Mouse (Mus musculus): ENCODE results near the gene Ankrd2. TPM values are rescaled to one million over a fixed set of nuclear protein-coding genes. Genes with fewer than 3 reads are reported as not detected.

Gene Ankrd2
- polyA plus RNA-seq, 2 experiments = 0.96 to 1.5 TPM

DNA sequence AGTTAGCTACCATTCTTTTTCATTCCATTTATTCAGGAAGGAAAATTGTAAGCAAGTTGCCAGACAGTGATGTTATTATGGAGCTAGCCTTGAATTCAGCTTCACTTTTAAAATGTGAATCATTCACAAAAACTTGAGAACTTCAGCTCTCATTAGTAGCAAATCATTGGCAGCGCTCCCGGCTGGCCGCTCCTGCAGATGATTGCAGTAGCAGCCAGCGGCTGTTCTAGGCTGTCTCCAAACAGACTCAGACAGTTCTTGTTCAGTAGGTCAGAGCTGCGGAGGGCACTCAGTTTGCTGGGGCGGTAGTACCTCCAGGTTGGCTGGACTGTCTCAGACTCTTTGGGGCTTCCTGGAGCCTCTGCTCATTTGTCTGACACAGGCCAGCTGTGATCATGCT, 42.3 kb upstream of the Ankrd2 start:
- DNase-seq (ENCODE audit: low spot score) (peak; percentile 87), ATAC-seq (ENCODE audit: low FRiP score, low read depth) (no peak)
- H3K27me3 ChIP-seq (ENCODE audit: control insufficient read depth, insufficient read depth, low read length) = no peaks in the 10 kb centered on the region
- peaks cover 29% of the 10 kb centered on the region for H3K4me1 ChIP-seq (ENCODE audit: control insufficient read depth, insufficient read depth, low read length)
- no peak overlapping the region for H3K9ac ChIP-seq (ENCODE audit: low read depth, low read length, severe bottlenecking)
- H3K4me3 ChIP-seq (replicated peaks; ENCODE audit: low read length) = no peak overlapping the region
- no peak overlapping the region for H3K4me2 ChIP-seq (replicated peaks; ENCODE audit: low read depth, low read length, severe bottlenecking)
- 55% methylated on average over 6 of the region's 6 CpGs for WGBS
- no peaks in the 10 kb centered on the region for H3K36me3 ChIP-seq (ENCODE audit: control insufficient read depth, insufficient read depth, low read length)
- TF ChIP-seq POLR2A (IDR thresholded peaks at IDR 0.05; ENCODE audit: borderline replicate concordance, extremely low read depth, insufficient read depth, insufficient read length) = no peak
- H3K9me3 ChIP-seq (ENCODE audit: control insufficient read depth, low read length) = no peaks in the 10 kb centered on the region
- no peak overlapping the region for H3K27ac ChIP-seq (replicated peaks; ENCODE audit: low read depth, low read length)

DNA sequence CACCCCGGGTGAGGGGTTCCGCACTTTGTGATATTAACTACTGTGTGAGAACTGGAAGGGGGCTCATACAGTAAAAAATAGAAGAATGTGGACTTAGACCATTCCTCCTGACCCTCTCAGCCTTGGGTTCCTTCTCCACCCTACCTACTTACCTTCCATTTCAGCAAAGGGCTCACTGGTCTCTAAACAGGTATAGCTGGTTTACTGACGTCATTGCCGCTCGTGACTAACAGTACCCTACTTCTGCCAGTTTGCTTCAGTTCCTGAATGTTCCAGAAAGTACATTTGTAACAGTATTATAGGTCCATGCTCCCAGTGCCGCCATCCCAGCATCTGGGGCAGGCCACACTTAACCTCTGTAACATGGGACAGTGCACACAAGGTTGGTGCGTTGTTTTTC, 41.8 kb upstream of the Ankrd2 start:
- no peak overlapping the region for H3K27ac ChIP-seq (replicated peaks; ENCODE audit: low read depth, low read length)
- WGBS = 90% methylated on average over 7 of the region's 7 CpGs
- H3K4me1 ChIP-seq (ENCODE audit: control insufficient read depth, insufficient read depth, low read length) = peaks cover 33% of the 10 kb centered on the region
- H3K4me2 ChIP-seq (replicated peaks; ENCODE audit: low read depth, low read length, severe bottlenecking) = no peak overlapping the region
- H3K36me3 ChIP-seq (ENCODE audit: control insufficient read depth, insufficient read depth, low read length) = no peaks in the 10 kb centered on the region
- ATAC-seq (ENCODE audit: low FRiP score, low read depth) = no peak
- H3K4me3 ChIP-seq (replicated peaks; ENCODE audit: low read length) = no peak overlapping the region
- H3K9me3 ChIP-seq (ENCODE audit: control insufficient read depth, low read length) = no peaks in the 10 kb centered on the region
- no peaks in the 10 kb centered on the region for H3K27me3 ChIP-seq (ENCODE audit: control insufficient read depth, insufficient read depth, low read length)
- TF ChIP-seq POLR2A (IDR thresholded peaks at IDR 0.05; ENCODE audit: borderline replicate concordance, extremely low read depth, insufficient read depth, insufficient read length) = no peak
- no peak overlapping the region for H3K9ac ChIP-seq (ENCODE audit: low read depth, low read length, severe bottlenecking)
- DNase-seq (ENCODE audit: low spot score) = no peak

DNA sequence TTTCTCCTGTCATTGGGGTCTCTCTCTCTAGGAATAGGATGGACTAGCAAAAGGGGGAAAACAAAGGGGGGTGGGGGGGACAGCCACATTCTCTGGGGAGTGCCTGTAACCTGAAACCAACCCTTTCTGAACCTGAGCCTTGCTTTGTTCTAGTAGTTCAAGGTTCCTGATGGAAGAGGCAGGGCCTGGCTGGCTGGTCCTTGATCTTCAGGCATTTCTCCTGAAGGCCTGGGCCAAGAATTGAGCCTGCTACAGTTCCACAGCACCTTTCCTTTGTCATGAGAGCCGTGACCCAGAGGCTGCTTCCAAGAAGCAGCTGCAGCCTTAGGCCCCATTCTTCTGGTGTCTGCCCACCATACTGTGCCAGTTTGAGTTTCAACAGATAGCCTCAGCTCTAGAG, 40.3 kb upstream of the Ankrd2 start:
- H3K27ac ChIP-seq (replicated peaks; ENCODE audit: low read depth, low read length) = no peak overlapping the region
- H3K9me3 ChIP-seq (ENCODE audit: control insufficient read depth, low read length) = no peaks in the 10 kb centered on the region
- no peak overlapping the region for H3K9ac ChIP-seq (ENCODE audit: low read depth, low read length, severe bottlenecking)
- H3K36me3 ChIP-seq (ENCODE audit: control insufficient read depth, insufficient read depth, low read length) = no peaks in the 10 kb centered on the region
- DNase-seq (ENCODE audit: low spot score) = no peak
- H3K4me3 ChIP-seq (replicated peaks; ENCODE audit: low read length) = no peak overlapping the region
- no peaks in the 10 kb centered on the region for H3K27me3 ChIP-seq (ENCODE audit: control insufficient read depth, insufficient read depth, low read length)
- WGBS = 48% methylated on average over 1 of the region's 1 CpGs
- no peak for ATAC-seq (ENCODE audit: low FRiP score, low read depth)
- no peak for TF ChIP-seq POLR2A (IDR thresholded peaks at IDR 0.05; ENCODE audit: borderline replicate concordance, extremely low read depth, insufficient read depth, insufficient read length)
- H3K4me2 ChIP-seq (replicated peaks; ENCODE audit: low read depth, low read length, severe bottlenecking) = no peak overlapping the region
- peaks cover 41% of the 10 kb centered on the region for H3K4me1 ChIP-seq (ENCODE audit: control insufficient read depth, insufficient read depth, low read length)

DNA sequence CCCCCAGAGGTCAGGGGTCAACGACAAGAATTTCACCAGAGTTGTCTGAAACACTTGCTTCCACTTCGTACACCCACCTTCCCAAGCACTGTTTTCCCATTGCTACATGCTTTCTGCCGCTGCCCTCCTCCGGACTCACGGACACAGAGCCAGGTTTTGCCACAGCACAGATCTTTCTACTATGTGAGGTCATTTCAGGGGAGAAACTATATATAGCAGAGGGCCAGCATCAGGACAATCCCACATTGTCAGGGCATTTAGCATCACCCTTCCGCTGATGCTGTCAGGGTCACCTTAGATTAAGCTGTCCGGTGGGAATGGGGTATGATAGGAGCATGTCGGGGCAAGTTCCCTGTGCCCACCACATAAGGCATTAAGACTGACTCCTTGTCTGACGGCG, 38.7 kb upstream of the Ankrd2 start:
- no peak for TF ChIP-seq POLR2A (IDR thresholded peaks at IDR 0.05; ENCODE audit: borderline replicate concordance, extremely low read depth, insufficient read depth, insufficient read length)
- no peak overlapping the region for H3K4me3 ChIP-seq (replicated peaks; ENCODE audit: low read length)
- ATAC-seq (ENCODE audit: low FRiP score, low read depth) = no peak
- DNase-seq (ENCODE audit: low spot score) = no peak
- no peak overlapping the region for H3K27ac ChIP-seq (replicated peaks; ENCODE audit: low read depth, low read length)
- H3K27me3 ChIP-seq (ENCODE audit: control insufficient read depth, insufficient read depth, low read length) = no peaks in the 10 kb centered on the region
- H3K4me2 ChIP-seq (replicated peaks; ENCODE audit: low read depth, low read length, severe bottlenecking) = no peak overlapping the region
- no peaks in the 10 kb centered on the region for H3K9me3 ChIP-seq (ENCODE audit: control insufficient read depth, low read length)
- WGBS = 66% methylated on average over 10 of the region's 10 CpGs
- H3K4me1 ChIP-seq (ENCODE audit: control insufficient read depth, insufficient read depth, low read length) = peaks cover 52% of the 10 kb centered on the region
- no peak overlapping the region for H3K9ac ChIP-seq (ENCODE audit: low read depth, low read length, severe bottlenecking)
- no peaks in the 10 kb centered on the region for H3K36me3 ChIP-seq (ENCODE audit: control insufficient read depth, insufficient read depth, low read length)

DNA sequence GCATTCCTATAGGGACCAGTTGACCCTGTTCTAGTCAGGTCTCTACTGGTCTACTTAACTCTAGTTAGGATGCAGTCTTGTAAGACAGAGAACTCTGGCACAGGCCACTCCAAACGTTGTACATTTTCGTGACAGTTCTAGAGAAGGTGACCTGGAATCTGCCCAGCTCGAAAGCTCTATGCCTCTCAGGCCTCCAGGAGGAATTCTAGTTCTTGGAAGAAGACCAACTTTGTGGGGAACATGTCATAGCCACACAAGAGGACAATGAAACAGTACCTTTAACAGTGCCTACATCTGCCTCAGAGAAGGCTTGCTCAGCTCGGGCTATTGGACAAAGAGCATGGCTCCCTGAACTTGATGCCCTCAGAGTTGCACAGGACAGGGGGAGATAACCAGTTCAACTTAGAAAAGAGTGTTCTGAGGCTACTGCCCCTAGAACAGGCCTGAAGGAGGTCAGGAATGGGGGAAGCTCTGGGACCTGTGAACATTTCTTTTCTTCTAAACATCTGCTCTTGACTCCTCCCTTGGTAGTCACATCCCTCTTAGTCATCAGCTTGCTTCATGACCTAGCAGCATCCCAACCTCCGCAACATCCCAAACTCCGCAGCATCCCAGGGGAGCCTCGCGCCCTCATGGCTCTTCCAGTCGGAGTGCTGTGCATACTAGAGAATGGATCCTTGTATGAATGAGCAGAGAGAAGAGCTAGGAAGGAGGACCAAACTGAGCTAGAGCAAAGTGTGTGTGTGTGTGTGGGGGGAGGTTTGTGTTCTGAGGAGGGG, 36.8 kb upstream of the Ankrd2 start:
- Histone ChIP-seq H3K27ac (replicated peaks; ENCODE audit: low read depth, low read length) (no peak overlapping the region), H3K36me3 (ENCODE audit: control insufficient read depth, insufficient read depth, low read length) (no peaks in the 10 kb centered on the region), H3K4me2 (replicated peaks; ENCODE audit: low read depth, low read length, severe bottlenecking) (no peak overlapping the region), H3K9me3 (ENCODE audit: control insufficient read depth, low read length) (no peaks in the 10 kb centered on the region), H3K9ac (ENCODE audit: low read depth, low read length, severe bottlenecking) (no peak overlapping the region), H3K27me3 (ENCODE audit: control insufficient read depth, insufficient read depth, low read length) (no peaks in the 10 kb centered on the region), H3K4me1 (ENCODE audit: control insufficient read depth, insufficient read depth, low read length) (peaks cover 44% of the 10 kb centered on the region), H3K4me3 (replicated peaks; ENCODE audit: low read length) (no peak overlapping the region)
- no peak for TF ChIP-seq POLR2A (IDR thresholded peaks at IDR 0.05; ENCODE audit: borderline replicate concordance, extremely low read depth, insufficient read depth, insufficient read length)
- 82% methylated on average over 9 of the region's 9 CpGs for WGBS
- ATAC-seq (ENCODE audit: low FRiP score, low read depth) = no peak
- no peak for DNase-seq (ENCODE audit: low spot score)

Measured in limb, embryonic 14.5 days (tissue).